13 mouse cellular contexts compared by ENCODE assay signal in genomic region chr19:37585210-37585609, GRCm38 (mm10). TPM values are rescaled to one million over a fixed set of nuclear protein-coding genes. Genes with fewer than 3 reads are reported as not detected.
DNase-seq lines count a peak whose midpoint lies in the region; ATAC-seq lines count a peak whose summit lies in the region.
"Had no signal": no experiment of that assay in that cellular context is flagged by ENCODE, and none has a peak within 500 bp of the region (broad histone marks: within the 10 kb centered on the region; RNA-seq: fewer than 3 reads in every experiment).

No protein-coding gene starts in this region.

- H3K36me3 ChIP-seq in embryonic facial prominence, embryonic 14.5 days (ENCODE audit: control insufficient read depth, insufficient read depth, low read length) = no peaks in the 10 kb centered on the region
- no peaks in the 10 kb centered on the region for H3K36me3 ChIP-seq in embryonic facial prominence, embryonic 10.5 days (replicated peaks)
- H3K36me3 ChIP-seq in liver, embryonic 16.5 days (ENCODE audit: control insufficient read depth, insufficient read depth) = peaks cover 20% of the 10 kb centered on the region
- peaks cover 72% of the 10 kb centered on the region for H3K36me3 ChIP-seq in liver, embryonic 12.5 days
- H3K36me3 ChIP-seq in limb, embryonic 13.5 days = no peaks in the 10 kb centered on the region
- H3K36me3 ChIP-seq: neural tube, embryonic 13.5 days had no signal

- H3K9me3 ChIP-seq in embryonic facial prominence, embryonic 14.5 days (ENCODE audit: control insufficient read depth, low read length) = no peaks in the 10 kb centered on the region
- no peaks in the 10 kb centered on the region for H3K9me3 ChIP-seq in embryonic facial prominence, embryonic 10.5 days
- no peaks in the 10 kb centered on the region for H3K9me3 ChIP-seq in liver, embryonic 16.5 days (replicated peaks; ENCODE audit: control insufficient read depth, low read length)
- no peaks in the 10 kb centered on the region for H3K9me3 ChIP-seq in liver, embryonic 12.5 days (replicated peaks)
- no peaks in the 10 kb centered on the region for H3K9me3 ChIP-seq in limb, embryonic 13.5 days
- H3K9me3 ChIP-seq: liver, embryonic 15.5 days; neural tube, embryonic 13.5 days had no signal

- WGBS in embryonic facial prominence, embryonic 14.5 days = 35% methylated on average over 14 of the region's 14 CpGs
- WGBS in embryonic facial prominence, embryonic 10.5 days = 67% methylated on average over 14 of the region's 14 CpGs
- 25% methylated on average over 14 of the region's 14 CpGs for WGBS in liver, embryonic 16.5 days (ENCODE audit: insufficient replicate concordance)
- WGBS in liver, embryonic 12.5 days (ENCODE audit: insufficient replicate concordance) = 74% methylated on average over 14 of the region's 14 CpGs
- WGBS in limb, embryonic 13.5 days = 11% methylated on average over 14 of the region's 14 CpGs

- no peak for ATAC-seq in embryonic facial prominence, embryonic 14.5 days (ENCODE audit: low read depth)
- ATAC-seq in liver, embryonic 16.5 days (ENCODE audit: low read depth) = peak; percentile 35; the same call in 1 of the 2 replicates
- no peak for ATAC-seq in liver, embryonic 12.5 days
- peak; percentile 90 for ATAC-seq in common myeloid progenitor, adult 5-6 weeks (replicated peaks; ENCODE audit: low read depth, poor library complexity, severe bottlenecking)
- peak; percentile 54 for ATAC-seq in limb, embryonic 13.5 days (ENCODE audit: low FRiP score, low read depth)

- no peaks in the 10 kb centered on the region for H3K4me1 ChIP-seq in embryonic facial prominence, embryonic 14.5 days (ENCODE audit: control insufficient read depth, insufficient read depth, low read length)
- H3K4me1 ChIP-seq in embryonic facial prominence, embryonic 10.5 days = peaks cover 9% of the 10 kb centered on the region; the same call in 1 of the 2 replicates
- H3K4me1 ChIP-seq in liver, embryonic 16.5 days (ENCODE audit: control insufficient read depth, low read depth, low read length) = no peaks in the 10 kb centered on the region; the same call in 1 of the 2 replicates
- 0 out of 2 replicates have a peak, but pooled peaks cover 4% of the 10 kb centered on the region for H3K4me1 ChIP-seq in liver, embryonic 12.5 days
- H3K4me1 ChIP-seq in limb, embryonic 13.5 days = peaks cover 8% of the 10 kb centered on the region
- H3K4me1 ChIP-seq: neural tube, embryonic 13.5 days had no signal

- H3K4me2 ChIP-seq in embryonic facial prominence, embryonic 14.5 days (ENCODE audit: low read depth, low read length) = no peak overlapping the region
- H3K4me2 ChIP-seq in liver, embryonic 16.5 days (ENCODE audit: low read depth, low read length) = no peak overlapping the region
- no peak overlapping the region for H3K4me2 ChIP-seq in liver, embryonic 12.5 days
- peak overlapping the region; percentile 47 for H3K4me2 ChIP-seq in limb, embryonic 13.5 days (replicated peaks)
- H3K4me2 ChIP-seq: liver, embryonic 15.5 days; neural tube, embryonic 13.5 days had no signal

- peak; percentile 58 for DNase-seq in embryonic facial prominence, embryonic 14.5 days (ENCODE audit: low spot score)
- DNase-seq in embryonic facial prominence, embryonic 10.5 days (ENCODE audit: low spot score) = no peak
- no peak for DNase-seq in left cerebral cortex, postnatal 10 days (ENCODE audit: extremely low spot score in 1 of 2, low spot score in 2 of 2)
- DNase-seq in Muller cell, postnatal 12 days (ENCODE audit: inconsistent ontology term) = no peak
- DNase-seq: adrenal gland, postnatal 25 days; heart, postnatal 4 days; thymus, postnatal 14 days had no signal

- H3K9ac ChIP-seq in embryonic facial prominence, embryonic 14.5 days (ENCODE audit: low read depth, low read length) = no peak overlapping the region
- no peak overlapping the region for H3K9ac ChIP-seq in liver, embryonic 16.5 days (ENCODE audit: low read depth, low read length)
- H3K9ac ChIP-seq in liver, embryonic 12.5 days = no peak overlapping the region
- no peak overlapping the region; the same call in 1 of the 2 replicates for H3K9ac ChIP-seq in limb, embryonic 13.5 days
- H3K9ac ChIP-seq: liver, embryonic 15.5 days; neural tube, embryonic 13.5 days had no signal

- H3K27me3 ChIP-seq in embryonic facial prominence, embryonic 14.5 days (replicated peaks; ENCODE audit: control insufficient read depth, insufficient read depth, low read length) = no peaks in the 10 kb centered on the region
- no peaks in the 10 kb centered on the region for H3K27me3 ChIP-seq in embryonic facial prominence, embryonic 10.5 days (replicated peaks; ENCODE audit: low read depth, poor library complexity, severe bottlenecking)
- no peaks in the 10 kb centered on the region for H3K27me3 ChIP-seq in liver, embryonic 16.5 days (ENCODE audit: control insufficient read depth, insufficient read depth, low read depth, low read length)
- H3K27me3 ChIP-seq in liver, embryonic 12.5 days (replicated peaks) = no peaks in the 10 kb centered on the region
- H3K27me3 ChIP-seq in limb, embryonic 13.5 days = no peaks in the 10 kb centered on the region; the same call in 1 of the 2 replicates
- H3K27me3 ChIP-seq: liver, embryonic 15.5 days; neural tube, embryonic 13.5 days had no signal

- H3K4me3 ChIP-seq in embryonic facial prominence, embryonic 14.5 days (ENCODE audit: low read depth, low read length) = no peak overlapping the region
- H3K4me3 ChIP-seq in embryonic facial prominence, embryonic 10.5 days = no peak overlapping the region
- H3K4me3 ChIP-seq in liver, embryonic 16.5 days (ENCODE audit: low read depth, low read length) = no peak overlapping the region
- no peak overlapping the region for H3K4me3 ChIP-seq in liver, embryonic 12.5 days
- H3K4me3 ChIP-seq in limb, embryonic 13.5 days = no peak overlapping the region
- H3K4me3 ChIP-seq: liver, embryonic 15.5 days; neural tube, embryonic 13.5 days had no signal

- no peak overlapping the region for H3K27ac ChIP-seq in embryonic facial prominence, embryonic 14.5 days (replicated peaks; ENCODE audit: low read depth, low read length)
- H3K27ac ChIP-seq in embryonic facial prominence, embryonic 10.5 days (replicated peaks) = no peak overlapping the region
- H3K27ac ChIP-seq in liver, embryonic 16.5 days (ENCODE audit: low read length) = no peak overlapping the region
- no peak overlapping the region for H3K27ac ChIP-seq in liver, embryonic 12.5 days
- H3K27ac ChIP-seq in limb, embryonic 13.5 days = no peak overlapping the region
- H3K27ac ChIP-seq: liver, embryonic 15.5 days; neural tube, embryonic 13.5 days had no signal

- intact Hi-C loops in left cerebral cortex, postnatal 10 days (cut with DNase I) = no loop called here

RNA-seq across cellular contexts. Expression of gene Exoc6, which starts 35.0 kb away (rescaled TPM):
- 10.7 and 13.0 TPM in 2 replicates for polyA plus RNA-seq in embryonic facial prominence, embryonic 14.5 days (2014; fragmentation: Nextera tagmentation; extraction: Ambion mirVana)
- polyA plus RNA-seq in embryonic facial prominence, embryonic 10.5 days (2016; fragmentation: Nextera tagmentation; extraction: Ambion mirVana) = 7.5 and 8.5 TPM in 2 replicates
- polyA plus RNA-seq in liver, embryonic 16.5 days (2015; fragmentation: Nextera tagmentation; extraction: Ambion mirVana) = 25.7 and 28.0 TPM in 2 replicates
- polyA plus RNA-seq in liver, embryonic 12.5 days (2016; fragmentation: Nextera tagmentation; extraction: Ambion mirVana) = 45.1 and 47.0 TPM in 2 replicates
- total RNA-seq in common myeloid progenitor, adult 5-6 weeks (2017) = 108 and 109 TPM in 2 replicates
- polyA plus RNA-seq in limb, embryonic 13.5 days (2015; fragmentation: Nextera tagmentation; extraction: Ambion mirVana) = 6.9 and 7.2 TPM in 2 replicates
- 10 to 100 TPM; 52.9 to 53.6 TPM for total RNA-seq in left cerebral cortex, postnatal 10 days (2021)

Comparison
In these comparisons a context has a peak if more than half of its experiments do, and no peak if none do; other contexts are left out.
1. ATAC-seq: peak in liver, embryonic 16.5 days (single experiment), common myeloid progenitor, adult 5-6 weeks (single experiment) and limb, embryonic 13.5 days (single experiment); none in embryonic facial prominence, embryonic 14.5 days (single experiment) and liver, embryonic 12.5 days (single experiment).